Mouse (Mus musculus): ENCODE results near the gene Mapk7. TPM values are rescaled to one million over a fixed set of nuclear protein-coding genes. Genes with fewer than 3 reads are reported as not detected.

The Mapk7 gene
- polyA plus RNA-seq, 1 experiment: 16.3 TPM

DNA sequence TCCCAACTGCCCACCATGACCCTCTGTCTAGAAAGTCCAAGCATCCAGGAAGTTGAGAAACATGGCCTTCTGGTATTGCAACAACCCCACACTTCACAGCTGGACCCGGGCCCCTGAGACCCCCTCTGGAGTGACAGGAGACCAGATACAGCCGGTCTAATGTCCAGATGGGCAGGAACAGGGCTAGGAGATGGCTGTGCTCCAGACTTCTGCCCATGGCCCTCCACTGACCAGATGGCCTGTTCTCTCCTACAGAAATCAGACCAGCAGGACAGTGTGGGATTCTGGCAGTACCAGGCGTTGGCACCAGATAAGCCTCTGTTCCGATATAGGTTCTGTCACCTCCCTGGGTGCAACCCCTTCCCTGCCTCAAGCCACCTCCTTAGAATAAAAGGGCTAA lies 25.7 kb downstream of the Mapk7 start:
- peaks cover 12% of the 10 kb centered on the region for H3K4me1 ChIP-seq (ENCODE audit: control insufficient read depth, insufficient read depth, low read length)
- H3K4me3 ChIP-seq (replicated peaks; ENCODE audit: control insufficient read depth, low read depth, low read length): no peak overlapping the region
- 66% methylated on average over 4 of the region's 4 CpGs for WGBS
- TF ChIP-seq CTCF (IDR thresholded peaks at IDR 0.05; ENCODE audit: control insufficient read depth, insufficient read depth, low read length): no peak
- TF ChIP-seq POLR2A (IDR thresholded peaks at IDR 0.05; ENCODE audit: borderline replicate concordance, control insufficient read depth, low read depth, low read length): no peak
- no peak overlapping the region for H3K27ac ChIP-seq (ENCODE audit: control insufficient read depth, insufficient read depth, low read depth, low read length, poor library complexity)

DNA sequence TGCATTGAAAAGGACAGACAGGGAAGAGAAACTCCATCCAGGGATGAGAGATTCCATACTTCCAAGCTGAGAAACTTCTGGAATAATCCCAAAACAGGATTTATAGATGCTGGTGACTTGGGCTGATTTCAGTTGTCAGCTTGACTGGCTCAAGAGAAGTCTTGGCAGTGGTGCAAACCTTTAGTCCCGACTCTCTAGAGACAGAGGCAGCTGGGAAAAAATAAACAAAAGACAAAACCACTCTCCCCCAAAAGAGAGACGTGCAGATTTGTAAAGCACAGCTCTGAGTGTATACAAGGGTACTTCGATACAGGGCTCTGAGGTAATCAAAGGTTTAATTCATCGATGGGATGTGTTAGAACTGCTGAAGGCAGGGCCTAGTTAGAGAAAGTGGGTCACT lies 28.8 kb downstream of the Mapk7 start:
- no peak for TF ChIP-seq CTCF (IDR thresholded peaks at IDR 0.05; ENCODE audit: control insufficient read depth, insufficient read depth, low read length)
- no peak for TF ChIP-seq POLR2A (IDR thresholded peaks at IDR 0.05; ENCODE audit: borderline replicate concordance, control insufficient read depth, low read depth, low read length)
- 68% methylated on average over 4 of the region's 4 CpGs for WGBS
- H3K4me1 ChIP-seq (ENCODE audit: control insufficient read depth, insufficient read depth, low read length): peaks cover 10% of the 10 kb centered on the region
- H3K27ac ChIP-seq (ENCODE audit: control insufficient read depth, insufficient read depth, low read depth, low read length, poor library complexity): no peak overlapping the region
- H3K4me3 ChIP-seq (replicated peaks; ENCODE audit: control insufficient read depth, low read depth, low read length): no peak overlapping the region

GRCm38 (mm10) chr11:61464071-61464470 lies 30.1 kb downstream of the Mapk7 start:
- Histone ChIP-seq H3K4me3 (replicated peaks; ENCODE audit: control insufficient read depth, low read depth, low read length) (no peak overlapping the region), H3K27ac (ENCODE audit: control insufficient read depth, insufficient read depth, low read depth, low read length, poor library complexity) (no peak overlapping the region), H3K4me1 (ENCODE audit: control insufficient read depth, insufficient read depth, low read length) (peaks cover 4% of the 10 kb centered on the region; the same call in 1 of the 2 replicates)
- 69% methylated on average over 2 of the region's 2 CpGs for WGBS
- TF ChIP-seq POLR2A (IDR thresholded peaks at IDR 0.05; ENCODE audit: borderline replicate concordance, control insufficient read depth, low read depth, low read length): no peak
- no peak for TF ChIP-seq CTCF (IDR thresholded peaks at IDR 0.05; ENCODE audit: control insufficient read depth, insufficient read depth, low read length)

DNA sequence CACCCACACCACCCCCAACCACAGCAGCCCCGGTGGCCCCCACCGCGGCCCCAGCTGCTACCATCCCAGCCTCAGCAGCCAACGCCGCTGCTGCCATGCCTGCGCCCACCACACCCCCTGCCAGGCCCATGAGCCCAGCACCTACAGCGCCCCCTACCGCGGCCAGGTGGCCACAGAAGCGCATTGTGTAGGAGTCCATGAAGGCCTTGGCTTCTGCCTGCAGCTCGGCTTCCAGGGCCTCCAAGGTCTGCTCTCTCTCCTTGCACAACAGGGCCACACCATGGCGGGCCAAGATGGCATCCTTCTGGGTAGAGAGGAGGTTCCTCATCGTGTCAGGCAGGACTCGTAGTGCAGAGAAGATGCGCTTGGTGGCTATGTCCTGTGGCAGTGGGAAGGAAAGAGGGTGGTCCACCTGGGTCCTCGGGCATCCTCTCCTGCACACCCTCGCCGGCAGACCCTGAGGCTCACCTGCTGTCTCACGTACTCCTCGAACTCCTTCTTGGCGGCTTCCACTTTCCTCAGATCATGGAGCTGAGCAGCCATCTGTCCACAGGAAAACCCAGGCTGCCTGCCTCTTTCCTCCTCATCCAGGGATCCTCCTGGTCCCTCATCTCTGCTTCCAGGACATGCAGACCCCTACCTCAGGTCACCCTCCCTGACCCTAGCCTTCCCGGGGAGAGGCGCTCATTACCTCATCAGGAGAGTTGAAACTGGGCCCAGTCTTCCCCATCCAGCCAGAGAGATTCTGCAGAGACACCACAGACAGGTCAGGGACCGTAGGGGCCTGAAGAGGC lies 44.5 kb downstream of the Mapk7 start:
- Histone ChIP-seq H3K4me3 (replicated peaks; ENCODE audit: control insufficient read depth, low read depth, low read length) (no peak overlapping the region), H3K27ac (ENCODE audit: control insufficient read depth, insufficient read depth, low read depth, low read length, poor library complexity) (no peak overlapping the region), H3K4me1 (ENCODE audit: control insufficient read depth, insufficient read depth, low read length) (no peaks in the 10 kb centered on the region)
- TF ChIP-seq POLR2A (IDR thresholded peaks at IDR 0.05; ENCODE audit: borderline replicate concordance, control insufficient read depth, low read depth, low read length) (no peak), CTCF (IDR thresholded peaks at IDR 0.05; ENCODE audit: control insufficient read depth, insufficient read depth, low read length) (no peak)
- WGBS: 65% methylated on average over 24 of the region's 24 CpGs

- Histone ChIP-seq H3K27ac (ENCODE audit: control insufficient read depth, insufficient read depth, low read depth, low read length, poor library complexity) (no peak overlapping the region), H3K4me3 (replicated peaks; ENCODE audit: control insufficient read depth, low read depth, low read length) (no peak overlapping the region), H3K4me1 (ENCODE audit: control insufficient read depth, insufficient read depth, low read length) (no peaks in the 10 kb centered on the region)
- TF ChIP-seq CTCF (IDR thresholded peaks at IDR 0.05; ENCODE audit: control insufficient read depth, insufficient read depth, low read length) (no peak), POLR2A (IDR thresholded peaks at IDR 0.05; ENCODE audit: borderline replicate concordance, control insufficient read depth, low read depth, low read length) (no peak)
- 80% methylated on average over 9 of the region's 9 CpGs for WGBS
Observed at GRCm38 (mm10) chr11:61448599-61449225, 45.5 kb downstream of the Mapk7 start.

GRCm38 (mm10) chr11:61448041-61448440 lies 46.2 kb downstream of the Mapk7 start:
- 69% methylated on average over 5 of the region's 5 CpGs for WGBS
- Histone ChIP-seq H3K27ac (ENCODE audit: control insufficient read depth, insufficient read depth, low read depth, low read length, poor library complexity) (no peak overlapping the region), H3K4me3 (replicated peaks; ENCODE audit: control insufficient read depth, low read depth, low read length) (no peak overlapping the region), H3K4me1 (ENCODE audit: control insufficient read depth, insufficient read depth, low read length) (no peaks in the 10 kb centered on the region)
- TF ChIP-seq POLR2A (IDR thresholded peaks at IDR 0.05; ENCODE audit: borderline replicate concordance, control insufficient read depth, low read depth, low read length) (no peak), CTCF (IDR thresholded peaks at IDR 0.05; ENCODE audit: control insufficient read depth, insufficient read depth, low read length) (no peak)

DNA sequence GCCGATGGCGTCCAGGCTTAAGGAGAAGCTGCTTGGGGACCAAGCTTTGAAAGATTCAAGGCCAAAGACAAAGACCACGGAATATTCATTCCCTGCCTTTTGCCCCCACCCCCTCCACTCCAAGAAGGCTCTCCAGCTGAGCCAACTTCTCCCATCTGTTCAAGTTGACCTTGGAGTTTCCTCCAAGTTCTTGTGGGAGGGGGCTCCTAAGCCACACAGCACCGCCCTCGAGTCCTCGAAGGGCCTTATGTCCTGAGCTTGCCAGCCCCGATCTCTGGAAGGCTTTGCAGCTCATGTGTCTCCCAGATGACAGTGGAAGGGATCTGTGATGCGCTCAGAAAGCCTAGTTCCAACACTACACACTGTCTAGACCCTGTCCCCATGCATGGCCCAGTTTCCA lies 46.9 kb downstream of the Mapk7 start:
- WGBS: 78% methylated on average over 8 of the region's 8 CpGs
- Histone ChIP-seq H3K4me1 (ENCODE audit: control insufficient read depth, insufficient read depth, low read length) (no peaks in the 10 kb centered on the region), H3K27ac (ENCODE audit: control insufficient read depth, insufficient read depth, low read depth, low read length, poor library complexity) (no peak overlapping the region), H3K4me3 (replicated peaks; ENCODE audit: control insufficient read depth, low read depth, low read length) (no peak overlapping the region)
- TF ChIP-seq POLR2A (IDR thresholded peaks at IDR 0.05; ENCODE audit: borderline replicate concordance, control insufficient read depth, low read depth, low read length): no peak
- TF ChIP-seq CTCF (IDR thresholded peaks at IDR 0.05; ENCODE audit: control insufficient read depth, insufficient read depth, low read length): no peak

DNA sequence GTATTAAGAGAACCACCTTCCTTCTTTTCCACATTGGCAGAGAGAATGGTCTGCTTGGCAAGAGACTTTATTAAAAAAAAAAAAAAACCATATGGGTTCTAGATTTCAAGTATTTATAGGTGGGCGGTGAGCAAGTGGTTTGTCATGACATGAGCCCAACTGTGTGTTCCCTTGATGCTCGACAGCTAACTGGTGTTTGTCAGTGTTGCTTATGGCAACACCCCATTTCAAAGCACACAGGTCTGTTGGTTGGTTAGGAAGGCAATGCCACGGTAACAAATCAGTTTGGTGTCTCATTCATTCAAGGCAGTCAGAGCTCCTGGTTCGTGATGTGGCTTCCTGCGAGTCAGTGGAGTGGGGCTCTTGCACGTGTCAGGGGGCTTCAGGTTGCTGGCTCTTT lies 50.4 kb downstream of the Mapk7 start:
- WGBS: 77% methylated on average over 6 of the region's 6 CpGs
- Histone ChIP-seq H3K27ac (ENCODE audit: control insufficient read depth, insufficient read depth, low read depth, low read length, poor library complexity) (no peak overlapping the region), H3K4me3 (replicated peaks; ENCODE audit: control insufficient read depth, low read depth, low read length) (no peak overlapping the region), H3K4me1 (ENCODE audit: control insufficient read depth, insufficient read depth, low read length) (no peaks in the 10 kb centered on the region)
- TF ChIP-seq POLR2A (IDR thresholded peaks at IDR 0.05; ENCODE audit: borderline replicate concordance, control insufficient read depth, low read depth, low read length): no peak
- TF ChIP-seq CTCF (IDR thresholded peaks at IDR 0.05; ENCODE audit: control insufficient read depth, insufficient read depth, low read length): no peak

Measured in bone marrow, adult 2 months (tissue).